Mouse (Mus musculus): ENCODE results near the gene Ndufb7.
"Not testable (repeated sequence)": the region's sequence is repeated elsewhere in the genome, so short reads cannot be mapped to it uniquely, and the experiment has no call there.

Gene Ndufb7

DNA sequence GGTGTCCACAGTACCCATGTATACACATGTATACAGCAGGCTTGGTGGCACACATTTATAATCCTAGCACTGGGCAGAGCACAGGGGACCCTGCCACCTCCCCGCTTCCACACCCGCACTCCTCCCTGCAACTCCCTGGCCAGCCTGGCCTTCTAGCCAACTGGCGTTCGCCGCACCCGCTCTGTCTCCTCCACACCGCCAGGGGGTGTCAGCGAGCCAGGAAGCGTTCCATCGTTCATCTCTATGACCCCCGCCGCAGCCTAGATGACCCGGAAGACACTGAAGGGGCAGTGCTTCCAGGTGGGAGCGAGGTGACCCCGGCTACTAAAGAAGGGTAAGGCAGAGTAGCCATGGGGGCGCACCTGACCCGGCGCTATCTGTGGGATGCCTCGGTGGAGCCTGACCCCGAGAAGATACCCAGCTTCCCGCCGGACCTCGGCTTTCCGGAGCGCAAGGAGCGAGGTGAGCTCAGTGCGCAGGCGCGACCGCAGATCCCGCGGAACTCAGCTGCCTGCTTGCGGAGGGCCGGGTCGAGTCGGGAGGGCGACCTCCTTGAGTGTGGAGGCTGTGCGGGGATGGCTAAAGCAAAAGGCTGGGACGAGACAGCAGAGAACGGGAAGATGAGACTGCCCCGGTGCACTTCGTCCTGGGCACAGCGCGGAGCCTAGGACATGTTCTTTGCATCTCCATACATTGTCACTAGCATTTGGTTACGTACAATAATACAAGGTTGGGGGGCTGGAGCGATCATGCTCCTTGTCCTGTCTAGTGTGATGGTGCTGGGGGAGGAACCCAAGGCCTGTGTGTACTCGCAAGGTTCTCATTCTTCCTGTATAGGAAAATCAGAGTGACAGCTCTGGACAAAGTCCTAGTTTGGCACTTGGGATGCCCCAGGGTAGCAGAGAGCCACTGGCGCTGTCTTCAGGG is at the start of gene Ndufb7:
TSS of gene Ndufb7 (plus strand) at position 203 of the 927 bp plus-strand sequence.
- peak; percentile 86 for DNase-seq (ENCODE audit: low spot score)

DNA sequence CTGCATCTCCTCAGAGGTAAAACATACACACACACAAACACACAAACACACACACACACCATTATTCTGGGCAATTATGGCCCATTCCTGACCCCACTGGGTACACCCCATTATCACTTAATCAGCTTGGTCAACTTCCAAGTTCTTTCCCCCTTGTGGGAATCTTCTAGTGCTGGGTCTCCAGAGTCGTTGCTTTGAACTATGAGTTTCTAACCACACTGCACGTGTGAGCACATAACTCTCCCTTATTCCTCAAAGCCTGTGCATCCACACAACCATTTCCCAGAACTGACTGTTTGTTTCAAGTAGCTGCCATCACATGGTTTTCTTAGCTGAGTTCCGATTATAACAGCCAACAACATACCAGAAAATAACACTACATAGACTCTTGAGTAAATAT is 46.0 kb upstream of the Ndufb7 start:
- no peak for DNase-seq (ENCODE audit: low spot score)

DNA sequence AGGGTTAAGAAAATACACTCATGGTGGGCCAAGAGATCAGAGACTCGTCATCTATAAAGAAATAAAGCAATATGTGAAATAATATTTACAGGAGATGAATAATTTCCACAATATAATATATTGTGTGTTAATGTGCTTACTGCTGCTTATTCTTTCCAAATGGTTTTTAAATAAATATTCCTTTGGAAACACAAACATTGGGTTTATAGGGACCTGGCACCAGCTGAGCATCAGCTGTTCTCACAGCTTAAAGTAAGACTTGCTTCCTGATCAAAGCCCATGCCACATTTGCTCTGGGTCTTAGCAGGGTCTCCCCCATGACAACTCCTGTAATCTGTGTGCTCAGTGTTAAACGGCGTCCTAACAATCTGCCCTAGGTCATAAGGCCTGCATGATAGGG is 45.6 kb upstream of the Ndufb7 start:
- not testable (repeated sequence) for DNase-seq (ENCODE audit: low spot score)

DNA sequence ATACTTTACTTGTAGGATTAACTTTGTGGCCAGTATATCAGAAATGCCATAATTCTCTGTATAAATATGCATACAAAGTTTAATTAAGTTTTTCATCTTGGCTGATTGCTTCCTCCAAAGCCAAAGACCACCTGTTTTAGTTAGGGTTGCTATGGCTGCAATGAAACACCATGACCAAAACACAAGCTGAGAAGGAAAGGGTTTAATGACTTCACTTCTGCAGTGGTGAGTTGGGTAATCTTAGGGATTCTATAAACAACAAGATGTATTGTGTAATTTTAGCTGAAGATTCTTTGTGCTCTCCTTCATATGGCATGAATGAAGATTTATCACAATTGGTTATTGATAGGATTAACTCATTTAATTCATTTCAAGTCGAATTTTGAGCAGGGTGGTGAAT is 45.2 kb upstream of the Ndufb7 start:
- no peak for DNase-seq (ENCODE audit: low spot score)

DNA sequence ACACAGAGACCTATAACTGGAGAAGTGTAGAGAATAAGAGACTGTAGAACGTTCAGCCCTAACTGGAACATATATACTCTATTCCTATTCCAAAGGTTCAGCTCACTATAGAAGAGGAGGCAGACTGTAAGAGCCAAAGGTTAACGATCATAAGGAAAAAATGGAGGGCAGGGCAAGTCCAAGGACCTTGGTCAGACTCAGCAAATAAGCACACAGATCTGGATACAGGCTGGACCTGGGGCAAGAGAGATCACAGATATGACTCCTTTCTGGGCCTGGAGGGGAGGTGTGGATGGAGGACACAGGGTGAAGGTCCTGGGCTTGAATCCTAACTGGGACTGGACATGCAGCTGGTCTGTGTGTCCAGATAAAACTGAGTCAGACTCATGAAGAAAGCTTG is 31.7 kb upstream of the Ndufb7 start:
- no peak for DNase-seq (ENCODE audit: low spot score)

DNA sequence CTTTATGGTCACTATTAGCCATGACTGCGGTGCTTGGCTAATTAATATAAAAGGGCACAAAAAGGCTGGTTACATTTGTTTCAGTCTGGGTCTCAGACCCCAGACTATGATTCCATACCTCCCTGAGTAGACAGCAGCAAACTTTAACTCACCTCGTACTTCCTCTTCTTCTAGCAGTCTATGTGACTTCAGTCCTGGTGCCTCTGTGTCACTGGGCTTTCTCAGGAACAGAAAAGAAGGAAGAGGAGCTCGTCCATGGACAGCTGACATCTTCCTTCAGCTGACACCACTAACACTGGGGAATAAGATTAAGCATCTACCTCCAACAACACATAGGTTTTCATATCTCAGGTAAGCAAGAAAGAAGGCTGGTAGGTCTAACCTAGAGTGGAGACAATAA is 30.7 kb upstream of the Ndufb7 start, which contains the start of gene Olfr370:
TSS of gene Olfr370 (plus strand) at position 45 of the 400 bp plus-strand sequence.
- DNase-seq (ENCODE audit: low spot score): no peak

DNA sequence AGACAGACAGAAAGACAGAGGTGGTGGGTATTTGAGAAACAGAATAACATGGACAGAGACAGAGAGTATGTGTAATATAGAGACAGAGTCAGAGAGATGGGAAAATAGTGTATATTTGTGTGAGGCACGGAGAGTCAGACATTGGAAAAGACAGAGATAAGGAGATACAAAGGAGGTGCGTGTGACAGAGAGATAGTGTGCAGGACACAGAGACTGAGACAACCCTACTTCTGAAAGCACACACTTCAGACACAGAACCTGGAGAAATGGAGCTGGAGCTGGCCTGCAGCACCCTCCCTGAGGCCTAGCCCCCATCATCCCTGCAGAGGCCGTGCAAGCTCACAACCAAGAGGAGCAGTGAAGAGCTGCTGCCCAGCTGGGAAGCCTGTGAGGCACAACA is 3.8 kb upstream of the Ndufb7 start:
- no peak for DNase-seq (ENCODE audit: low spot score)

DNA sequence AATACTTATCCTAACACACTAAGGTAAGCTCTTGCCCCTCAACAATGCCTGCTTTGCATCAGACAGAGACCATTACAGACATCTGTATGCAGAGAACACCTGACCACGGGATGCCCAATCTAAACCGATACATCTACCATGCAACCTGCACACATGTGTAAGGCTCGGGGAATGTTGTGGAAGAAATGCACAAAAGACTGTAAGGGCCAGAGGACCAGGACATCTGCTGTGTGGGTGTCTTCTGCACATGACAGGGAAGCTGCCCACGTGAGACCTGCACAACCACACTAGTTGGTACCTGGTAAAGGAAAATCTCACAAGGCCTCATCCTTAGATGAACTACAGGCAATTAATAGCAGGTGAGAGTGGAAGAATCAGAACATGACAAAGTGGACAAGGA is 3.2 kb upstream of the Ndufb7 start:
- no peak for DNase-seq (ENCODE audit: low spot score)

DNA sequence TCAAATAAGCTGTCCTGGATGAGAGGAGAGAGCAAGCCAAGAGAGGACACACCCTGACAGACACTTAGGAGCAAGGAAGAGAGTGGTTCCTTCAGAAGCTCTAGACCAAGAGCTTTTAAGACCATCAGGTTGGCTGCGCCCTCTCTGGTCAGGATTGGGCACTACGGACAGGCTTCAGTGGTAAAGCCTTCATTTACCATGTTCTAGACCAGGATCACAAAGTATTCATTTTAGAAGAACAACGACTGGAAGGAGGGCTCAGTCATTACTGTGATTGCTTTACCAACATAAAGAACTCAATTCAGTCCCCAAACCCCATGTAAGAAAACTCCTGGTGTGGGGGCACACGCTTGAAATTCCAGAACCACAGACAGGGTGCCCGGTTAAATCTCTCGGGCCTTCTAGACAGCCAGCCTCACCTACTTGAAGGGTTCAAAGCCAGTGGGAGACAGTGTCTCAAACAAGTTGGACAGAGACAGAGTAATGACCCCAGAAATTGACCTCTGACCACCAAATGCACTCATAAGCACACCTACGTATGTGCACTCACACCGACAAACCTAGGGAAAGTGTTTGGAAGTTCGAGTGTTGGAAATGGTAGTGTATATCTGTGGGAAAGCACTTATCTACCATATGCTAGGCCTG is 618 bp upstream of the Ndufb7 start:
- DNase-seq (ENCODE audit: low spot score): no peak

DNA sequence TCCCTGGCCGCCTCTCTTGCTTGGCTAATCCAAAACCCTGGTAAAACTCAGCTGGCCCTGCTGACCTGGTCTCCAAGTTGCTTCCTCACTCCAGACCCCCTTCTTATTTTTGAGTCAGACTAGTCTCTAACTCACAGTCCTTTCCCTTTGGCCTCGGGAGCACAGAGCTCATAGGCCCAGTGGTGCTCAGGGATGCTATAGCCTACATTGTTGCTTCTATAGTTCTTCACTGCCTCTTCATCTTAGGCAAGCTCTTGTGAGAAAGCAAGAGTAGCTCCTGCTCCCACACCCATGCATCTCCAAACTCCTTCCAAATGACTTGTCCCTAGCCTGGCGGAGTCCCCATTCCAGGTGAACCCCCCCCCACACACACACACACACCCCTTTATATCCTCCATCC is 1.2 kb downstream of the Ndufb7 start:
- DNase-seq (ENCODE audit: low spot score): no peak

DNA sequence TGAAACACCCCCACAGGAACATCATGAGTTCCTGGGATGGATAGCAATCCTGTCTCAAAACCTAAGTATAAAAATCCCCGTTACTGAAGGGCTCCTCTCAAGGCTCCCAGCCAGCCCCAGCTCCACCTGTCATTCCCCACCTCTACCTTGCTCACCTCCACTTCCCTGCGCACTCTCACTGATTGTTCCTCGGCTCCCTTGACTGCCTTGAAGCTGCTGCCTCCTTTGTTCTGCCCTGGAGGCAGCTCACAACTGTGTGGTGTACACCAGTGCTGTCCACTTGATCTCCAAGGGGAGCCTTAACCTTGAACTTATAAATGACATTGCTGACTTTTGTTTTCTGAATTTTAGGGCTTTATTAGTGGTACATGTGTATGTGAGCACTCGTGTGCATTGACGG is 1.7 kb downstream of the Ndufb7 start:
- no peak for DNase-seq (ENCODE audit: low spot score)

DNA sequence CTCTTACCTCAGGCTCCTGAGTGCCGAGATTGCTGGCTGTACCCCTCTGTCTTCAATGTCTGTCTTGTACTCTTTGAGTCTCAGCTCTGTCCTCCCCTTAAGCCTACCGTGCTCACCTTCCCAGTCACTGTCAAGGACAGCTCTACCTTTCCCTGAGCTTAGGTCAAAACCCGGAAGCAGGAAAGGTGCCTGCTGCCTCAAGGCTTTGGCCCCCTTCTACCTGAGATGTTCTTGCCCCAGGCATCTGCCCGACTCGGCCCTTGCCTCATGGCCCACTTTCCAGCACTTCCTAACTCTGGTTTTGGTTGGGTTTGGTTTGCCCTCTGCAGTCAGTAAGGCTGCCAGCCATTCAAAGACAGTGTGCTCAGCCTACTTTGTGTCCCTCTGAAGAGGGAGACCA is 2.3 kb downstream of the Ndufb7 start:
- no peak for DNase-seq (ENCODE audit: low spot score)

DNA sequence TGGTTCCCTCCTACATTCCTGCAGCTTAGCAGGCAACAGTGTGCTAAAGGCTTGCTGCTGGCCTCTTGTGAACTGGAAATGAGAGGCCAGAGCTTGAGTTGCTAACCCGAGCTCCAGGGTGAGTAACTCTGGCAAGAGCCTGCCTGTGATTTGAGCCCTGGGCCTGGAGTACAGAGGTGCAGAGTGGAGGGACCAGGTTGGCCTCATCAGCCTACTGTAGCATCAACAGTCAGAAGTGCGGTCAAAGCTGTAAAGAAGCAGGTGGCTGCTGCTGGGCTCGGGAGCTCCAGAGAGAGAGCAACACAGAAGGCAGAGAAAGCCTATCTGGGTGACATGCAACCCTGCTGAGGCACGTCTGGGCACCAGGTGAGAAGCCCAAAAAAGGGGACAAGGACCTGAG is 2.7 kb downstream of the Ndufb7 start:
- DNase-seq (ENCODE audit: low spot score): no peak

DNA sequence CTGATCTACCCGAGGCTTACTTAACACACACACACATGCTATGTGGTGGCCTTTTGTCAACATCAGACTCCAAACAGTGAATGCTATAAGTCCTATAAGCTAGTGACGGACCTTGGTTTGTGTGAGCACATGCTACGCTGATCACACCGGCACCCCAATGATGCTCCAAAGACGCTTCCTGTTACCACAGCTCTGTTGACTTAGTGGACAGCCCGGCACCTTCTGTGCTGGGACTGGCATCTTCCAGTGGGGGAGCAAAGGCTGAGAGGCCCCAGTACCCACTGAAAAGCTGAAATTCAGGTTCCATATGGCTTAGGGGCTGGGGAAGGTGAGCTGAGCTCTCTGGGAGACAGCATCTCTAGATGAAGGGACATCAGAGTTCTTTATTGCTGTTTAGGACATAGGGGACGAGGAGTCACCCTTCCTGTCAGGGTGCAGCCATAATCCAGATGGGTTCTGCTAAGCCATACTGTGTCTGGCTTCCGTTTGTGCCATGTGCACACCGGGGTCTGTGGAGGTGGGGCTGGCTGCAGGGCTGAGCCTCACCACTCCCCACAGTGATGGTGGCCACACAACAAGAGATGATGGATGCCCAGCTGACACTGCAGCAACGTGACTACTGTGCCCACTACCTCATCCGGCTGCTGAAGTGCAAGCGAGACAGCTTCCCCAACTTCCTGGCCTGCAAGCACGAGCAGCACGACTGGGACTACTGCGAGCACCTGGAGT is 4.0 kb downstream of the Ndufb7 start:
- no peak for DNase-seq (ENCODE audit: low spot score)

DNA sequence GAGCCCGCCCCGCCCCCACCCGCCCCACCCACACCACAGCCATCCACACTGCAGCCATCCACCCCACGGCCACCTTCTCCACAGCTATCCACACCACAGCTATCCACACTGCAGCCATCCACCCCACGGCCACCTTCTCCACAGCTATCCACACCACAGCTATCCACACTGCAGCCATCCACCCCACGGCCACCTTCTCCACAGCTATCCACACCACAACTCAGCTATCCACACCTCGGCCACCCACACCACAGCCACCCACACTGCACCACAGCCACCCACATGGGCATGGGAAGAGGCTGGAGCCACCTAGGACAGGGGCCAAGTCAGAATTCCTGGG is 4.5 kb downstream of the Ndufb7 start:
- not testable (repeated sequence) for DNase-seq (ENCODE audit: low spot score)

DNA sequence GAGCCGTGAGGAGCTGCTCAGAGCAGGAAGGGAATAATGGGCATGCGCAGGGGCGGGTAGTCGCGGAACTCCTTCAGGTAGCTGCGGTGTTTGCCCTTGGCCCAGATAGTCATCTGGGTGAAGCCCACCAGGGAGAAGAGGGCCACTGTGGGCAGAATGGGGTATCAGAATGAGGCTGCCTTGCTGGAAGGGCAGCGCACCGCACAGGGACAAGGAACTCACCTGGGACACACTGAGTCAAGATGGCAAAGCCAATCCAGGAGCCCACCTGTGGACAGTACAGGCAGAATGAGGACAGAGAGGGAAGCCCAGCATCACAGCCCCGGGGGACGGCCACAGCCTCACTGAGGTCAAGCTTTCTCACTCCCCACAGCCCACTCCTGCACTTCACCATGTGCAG is 5.3 kb downstream of the Ndufb7 start:
- no peak for DNase-seq (ENCODE audit: low spot score)

DNA sequence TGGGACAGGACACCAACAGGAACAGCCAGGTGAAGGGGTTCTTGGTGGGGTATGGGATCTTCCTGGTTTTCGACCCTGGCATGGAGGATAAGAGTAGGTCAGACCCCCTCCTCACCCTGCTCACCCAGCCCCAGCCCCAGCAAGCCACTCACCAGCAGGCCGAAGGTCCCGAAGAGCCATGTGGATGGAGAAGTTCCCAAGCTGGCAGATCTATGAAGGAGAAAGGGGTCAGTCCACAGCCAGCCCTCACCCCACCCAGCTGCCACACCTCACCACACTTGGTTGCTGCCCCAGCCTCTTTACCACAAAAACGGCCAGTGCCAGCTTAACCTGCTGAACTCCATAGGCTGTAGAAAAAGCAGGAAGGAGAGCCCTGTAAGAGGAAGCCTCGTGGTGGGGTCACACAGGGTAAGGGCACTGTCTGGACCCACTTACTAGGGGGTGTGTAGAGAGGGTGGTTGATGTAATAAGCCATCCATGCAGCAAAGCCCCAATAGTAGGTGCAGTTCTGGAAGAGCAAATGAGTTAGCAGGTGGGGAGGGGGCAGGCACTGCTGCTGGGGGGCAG is 5.9 kb downstream of the Ndufb7 start:
- DNase-seq (ENCODE audit: low spot score): no peak

DNA sequence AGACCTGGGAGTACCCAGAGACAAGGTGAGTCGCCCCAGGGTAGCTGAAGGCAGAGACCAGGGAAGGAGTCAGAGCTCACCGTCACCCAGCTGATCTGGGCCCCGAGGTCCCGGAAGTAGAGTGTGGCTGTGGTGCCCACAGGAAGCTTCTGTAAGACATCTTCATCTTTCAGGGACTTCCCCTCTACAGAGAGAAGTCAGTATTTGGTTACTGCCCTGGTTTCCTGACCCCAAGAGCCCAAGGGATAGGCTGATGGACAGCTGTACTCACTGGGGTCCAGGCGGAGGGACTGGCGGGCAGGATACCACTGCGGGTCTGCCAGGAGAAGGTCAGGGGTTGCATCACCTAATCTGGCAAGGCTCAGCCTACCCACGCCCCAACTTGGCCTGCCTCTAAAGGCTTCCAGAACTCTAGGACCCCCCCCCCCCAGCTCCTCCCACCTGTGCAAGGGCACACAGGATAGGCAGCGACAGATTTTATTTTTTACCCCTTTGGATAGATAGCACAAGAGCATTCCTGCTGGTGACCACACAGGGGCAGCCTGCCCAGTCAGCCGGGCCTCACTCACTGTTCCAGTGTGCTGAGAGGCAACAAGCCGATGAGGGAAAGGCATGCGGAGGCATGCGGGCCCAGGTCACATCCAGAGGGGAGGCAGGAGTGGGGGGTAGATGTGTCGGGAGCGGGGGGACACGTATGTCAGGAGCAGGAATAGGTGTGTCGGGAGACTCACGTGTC is 6.8 kb downstream of the Ndufb7 start:
- no peak for DNase-seq (ENCODE audit: low spot score)

DNA sequence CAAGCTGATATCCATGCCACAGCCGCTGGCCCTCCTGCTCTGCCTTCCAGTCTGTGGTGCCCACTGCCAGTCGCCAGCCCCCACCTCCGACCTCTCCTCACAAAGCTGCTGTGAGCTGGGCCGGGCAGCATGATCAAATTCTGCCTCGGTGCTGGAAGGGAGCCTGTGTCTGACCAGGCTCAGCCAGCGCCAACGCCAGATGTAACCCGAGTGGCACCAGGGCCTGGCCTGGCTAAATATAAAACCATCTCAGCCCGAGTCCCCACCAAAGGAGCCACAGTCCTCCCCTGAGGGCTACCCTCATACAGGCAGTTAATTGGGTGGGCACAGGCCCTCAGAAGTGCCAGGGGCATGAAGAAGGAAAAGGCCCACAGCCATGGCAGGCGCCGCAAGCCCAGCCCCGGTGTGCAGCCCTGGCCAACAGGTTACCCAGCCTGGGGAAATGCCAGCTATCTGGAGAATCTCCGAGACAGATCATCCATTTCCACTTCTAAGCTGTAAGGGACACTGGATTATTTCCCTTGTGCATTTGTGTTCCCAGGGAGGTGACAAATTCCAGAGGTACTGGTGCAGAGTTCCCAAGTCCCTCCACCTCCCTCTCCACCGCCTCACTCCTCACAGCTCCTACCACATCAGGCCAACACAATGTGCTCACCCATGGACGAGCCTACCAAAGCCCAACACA is 8.3 kb downstream of the Ndufb7 start:
- no peak for DNase-seq (ENCODE audit: low spot score)

DNA sequence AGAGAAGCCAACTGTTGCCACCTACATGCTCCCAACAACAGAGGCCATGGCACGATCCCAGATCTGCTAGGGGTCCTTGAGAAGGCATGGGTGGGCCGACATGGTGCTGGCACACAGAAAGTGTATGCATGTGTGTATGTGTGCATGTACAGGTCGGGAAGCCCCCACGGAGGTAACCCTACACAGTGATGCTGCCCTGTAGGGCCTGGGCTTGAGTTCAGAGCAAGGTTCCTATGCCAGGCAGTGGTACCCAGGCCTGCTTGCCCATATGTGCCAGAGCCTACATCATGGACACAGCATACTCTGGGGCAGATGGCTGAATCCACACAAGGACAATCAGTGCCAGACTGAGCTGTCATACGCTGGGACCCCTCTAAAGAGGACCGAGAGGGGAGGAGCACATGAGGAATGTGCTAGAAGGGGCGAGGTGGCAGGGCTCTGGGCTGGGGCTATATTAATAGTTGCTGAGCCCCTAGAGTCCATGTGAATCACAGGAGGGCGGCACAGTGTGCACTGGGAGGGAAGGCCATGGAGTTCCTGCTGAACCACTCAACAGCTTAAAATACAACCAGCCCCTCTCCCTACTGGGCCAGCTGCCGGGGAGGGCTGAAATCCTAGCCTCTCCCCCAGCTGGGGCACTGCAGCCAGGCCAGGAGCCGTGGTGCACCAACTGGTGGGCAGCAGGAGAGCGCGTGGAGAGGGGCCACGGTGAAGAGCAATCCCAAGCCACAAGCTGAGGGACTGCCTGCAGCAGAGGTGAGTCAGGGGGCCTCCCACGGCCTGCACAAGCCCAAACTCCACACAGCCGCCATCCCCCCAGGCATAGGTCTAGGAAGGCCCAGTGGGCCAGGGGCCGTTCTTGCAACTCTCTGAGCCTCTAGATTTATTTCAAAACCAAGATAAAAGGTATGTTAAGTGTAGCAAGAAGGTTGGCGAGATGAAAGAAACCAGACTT is 9.4 kb downstream of the Ndufb7 start:
- no peak for DNase-seq (ENCODE audit: low spot score)

All from ovary, adult 18-20 months (tissue).